Mouse (Mus musculus) hindbrain, embryonic 13.5 days (tissue): ENCODE results near the gene Igsf11. TPM values are rescaled to one million over a fixed set of nuclear protein-coding genes. Genes with fewer than 3 reads are reported as not detected.
A peak's percentile ranks its signal among the peaks of the same experiment; 100 is the strongest.

ENCODE experiments used
- ATAC-seq: fragments of 200-750 bp; cut with Nextera tagmentation; 2 replicates; pipeline ENCODE4 v1.8.0; 2017; ENCODE audit warnings: moderate TSS enrichment; ENCODE audit not compliant: low FRiP score
- H3K27ac ChIP-seq: fragments of 300-500 bp; sonication (generic); 2 replicates; pipeline ENCODE4 v1.5.1; 2015; ENCODE audit warnings: inconsistent platforms, mild to moderate bottlenecking, moderate library complexity
- H3K27me3 ChIP-seq: fragments of 300-500 bp; sonication (generic); 2 replicates; pipeline ENCODE4 v1.6.1; 2015; ENCODE audit warnings: mild to moderate bottlenecking, inconsistent platforms
- H3K36me3 ChIP-seq: fragments of 300-500 bp; sonication (generic); 2 replicates; pipeline ENCODE4 v1.6.1; 2015; ENCODE audit warnings: mild to moderate bottlenecking, inconsistent platforms
- H3K4me1 ChIP-seq: fragments of 300-500 bp; sonication (generic); replicated peaks from 2 replicates; pipeline ENCODE4 v1.6.1; 2015; ENCODE audit warnings: inconsistent platforms
- H3K4me2 ChIP-seq: fragments of 300-500 bp; sonication (generic); 2 replicates; pipeline ENCODE4 v1.6.1; 2015; ENCODE audit warnings: inconsistent platforms, mild to moderate bottlenecking, moderate library complexity
- H3K4me3 ChIP-seq: fragments of 300-500 bp; sonication (generic); 2 replicates; pipeline ENCODE4 v1.5.1; 2015; ENCODE audit warnings: mild to moderate bottlenecking, inconsistent platforms
- H3K9ac ChIP-seq: fragments of 300-500 bp; sonication (generic); 2 replicates; pipeline ENCODE4 v1.6.1; 2015; ENCODE audit warnings: mild to moderate bottlenecking, inconsistent platforms
- H3K9me3 ChIP-seq: fragments of 300-500 bp; sonication (generic); 2 replicates; pipeline ENCODE4 v1.6.1; 2016; ENCODE audit warnings: inconsistent platforms
- WGBS: fragments of 180-500 bp; shearing (Covaris S2); methylation state at CpG from one replicate; pipeline ENCODE4 v1.1.7; 2015; 5-methylcytosine and 5-hydroxymethylcytosine counted together
- polyA plus RNA-seq: library from polyadenylated mRNA; unstranded; fragments of >200 nt; fragmentation: Nextera tagmentation; extraction: Ambion mirVana; gene quantifications from 2 replicates; pipeline ENCODE4 v1.2.1, GENCODE M21; 2015

The Igsf11 gene
- polyA plus RNA-seq, 1 experiment from 2014 or later: 4.5 TPM

DNA sequence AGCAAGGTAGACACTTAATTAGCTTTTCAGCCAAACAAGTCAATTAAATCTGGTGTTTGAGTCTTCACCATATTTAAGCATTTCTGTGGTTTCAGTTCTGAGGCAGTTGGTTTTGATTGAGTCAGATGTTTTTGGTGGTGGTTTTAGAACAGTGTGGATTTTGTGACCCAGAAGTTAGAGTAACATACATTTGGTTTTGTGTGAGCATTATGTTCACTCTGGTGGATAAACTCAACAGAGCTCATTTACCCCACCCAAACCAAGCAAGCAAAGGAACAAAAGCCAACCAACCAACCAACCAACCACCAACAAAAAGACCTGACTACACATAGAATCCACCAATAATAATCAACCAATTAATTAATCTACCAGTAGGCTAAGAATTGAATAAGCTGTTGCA lies 106.8 kb downstream of the Igsf11 start:
- Histone ChIP-seq H3K4me3 (no peak overlapping the region), H3K4me2 (no peak overlapping the region), H3K36me3 (no peaks in the 10 kb centered on the region), H3K9me3 (no peaks in the 10 kb centered on the region), H3K9ac (no peak overlapping the region), H3K27me3 (no peaks in the 10 kb centered on the region), H3K27ac (no peak overlapping the region), H3K4me1 (no peaks in the 10 kb centered on the region)
- no peak for ATAC-seq

DNA sequence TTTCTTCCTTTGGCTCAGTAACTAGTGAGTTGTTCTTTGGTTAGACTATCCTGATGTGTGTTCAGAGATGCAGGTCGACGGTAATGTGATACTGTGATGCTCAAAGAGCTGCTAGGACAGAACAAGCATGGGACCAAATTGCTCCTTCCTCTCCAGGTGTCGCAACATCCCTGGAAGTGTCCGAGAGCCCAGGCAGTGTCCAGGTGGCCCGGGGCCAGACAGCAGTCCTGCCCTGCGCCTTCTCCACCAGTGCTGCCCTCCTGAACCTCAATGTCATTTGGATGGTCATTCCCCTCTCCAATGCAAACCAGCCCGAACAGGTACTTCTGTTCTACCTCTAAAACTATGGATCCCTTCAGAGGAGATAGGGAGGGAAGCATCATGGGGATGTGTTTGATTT lies 114.5 kb downstream of the Igsf11 start:
- ATAC-seq: no peak
- Histone ChIP-seq H3K4me3 (no peak overlapping the region), H3K27me3 (no peaks in the 10 kb centered on the region), H3K9me3 (no peaks in the 10 kb centered on the region), H3K27ac (no peak overlapping the region), H3K9ac (no peak overlapping the region), H3K4me2 (no peak overlapping the region), H3K36me3 (no peaks in the 10 kb centered on the region), H3K4me1 (no peaks in the 10 kb centered on the region)
- 95% methylated on average over 7 of the region's 7 CpGs for WGBS

DNA sequence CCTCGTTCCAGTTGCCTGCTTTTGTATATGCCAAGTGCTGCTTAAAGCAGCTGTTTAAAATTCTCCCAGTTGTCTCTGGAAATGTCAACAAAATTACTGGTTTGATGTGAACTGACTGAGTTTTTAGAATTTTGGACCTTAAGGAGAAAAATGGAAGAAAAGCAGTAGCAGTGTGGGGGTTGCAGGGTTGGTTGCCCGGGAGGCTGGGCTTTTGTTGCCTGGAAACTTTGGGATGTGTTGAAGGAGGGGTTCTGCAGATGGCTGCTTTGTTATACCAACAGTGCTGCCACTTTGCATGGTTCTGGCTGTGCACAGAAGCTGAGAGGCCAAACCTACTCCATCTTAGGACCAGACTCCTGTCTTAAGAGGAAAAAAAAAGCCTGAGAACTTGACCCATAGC lies 127.0 kb downstream of the Igsf11 start:
- Histone ChIP-seq H3K9me3 (no peaks in the 10 kb centered on the region), H3K4me3 (no peak overlapping the region), H3K9ac (no peak overlapping the region), H3K4me1 (peaks cover 8% of the 10 kb centered on the region; the same call in 1 of the 2 replicates), H3K4me2 (no peak overlapping the region), H3K27me3 (no peaks in the 10 kb centered on the region), H3K36me3 (no peaks in the 10 kb centered on the region), H3K27ac (0 out of 2 replicates have a peak overlapping the region, but pooled peaks have one; percentile 23)
- peak; percentile 39; the same call in 1 of the 2 replicates for ATAC-seq
- 18% methylated on average over 2 of the region's 2 CpGs for WGBS

DNA sequence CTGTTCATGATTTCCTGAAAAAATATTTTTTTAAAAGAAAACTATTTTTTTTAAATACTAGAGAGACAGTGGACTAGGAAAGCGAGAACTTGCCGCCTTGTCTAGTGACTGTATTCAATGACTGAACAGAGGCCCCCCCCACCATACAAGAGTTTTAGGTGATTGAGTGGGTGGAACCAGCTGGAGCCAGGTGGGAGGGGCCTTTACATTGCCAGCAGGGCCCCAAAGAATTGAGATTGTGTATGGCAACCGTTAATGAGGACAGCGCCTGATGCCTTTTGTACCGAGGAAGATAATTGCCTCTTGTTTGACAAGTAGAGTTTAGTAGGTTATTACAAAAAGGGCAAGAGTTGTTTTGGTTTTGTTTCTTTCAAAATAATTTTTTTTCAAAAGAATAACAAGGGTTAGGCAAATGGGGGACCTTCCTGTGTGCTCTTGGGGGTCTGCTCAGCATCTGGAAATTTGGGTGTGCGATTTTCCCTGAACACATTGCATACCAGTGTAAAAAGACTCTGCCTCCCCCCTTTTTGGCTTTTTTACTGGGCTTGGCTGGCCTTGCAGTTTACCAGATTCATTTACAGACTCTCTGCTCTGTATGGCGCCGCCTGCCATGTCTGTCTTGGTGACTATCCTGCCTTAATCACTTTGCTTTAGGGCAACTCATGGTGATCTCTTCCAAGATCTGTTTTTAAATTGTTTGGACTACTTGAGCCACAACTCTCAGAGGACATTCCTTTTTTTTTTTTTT lies 133.7 kb downstream of the Igsf11 start:
- H3K27me3 ChIP-seq: no peaks in the 10 kb centered on the region
- H3K36me3 ChIP-seq: no peaks in the 10 kb centered on the region
- no peak for ATAC-seq
- H3K4me1 ChIP-seq: no peaks in the 10 kb centered on the region
- no peak overlapping the region for H3K4me3 ChIP-seq
- WGBS: 44% methylated on average over 8 of the region's 8 CpGs
- no peak overlapping the region for H3K4me2 ChIP-seq
- H3K9ac ChIP-seq: no peak overlapping the region
- H3K27ac ChIP-seq: peak overlapping the region; percentile 45; the same call in 1 of the 2 replicates
- H3K9me3 ChIP-seq: no peaks in the 10 kb centered on the region

DNA sequence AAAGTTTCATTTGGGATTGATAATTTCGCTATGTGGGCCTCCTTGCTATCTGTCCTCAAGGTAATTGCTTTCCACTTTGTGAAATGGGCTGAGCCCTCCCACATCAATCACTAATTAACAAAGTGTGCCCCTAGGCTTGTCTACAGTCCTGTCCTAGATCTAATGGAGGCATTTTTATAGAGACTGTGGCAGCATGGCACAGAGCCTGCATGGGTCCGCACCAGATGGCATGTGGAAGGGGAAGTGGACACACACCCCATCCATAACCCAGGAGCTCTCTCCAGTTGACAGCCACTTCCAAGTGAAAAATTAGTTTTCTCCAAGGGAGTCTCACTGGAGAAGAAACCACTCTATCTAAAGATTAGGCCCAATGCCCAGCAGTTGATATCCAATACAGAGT lies 138.9 kb downstream of the Igsf11 start:
- no peak overlapping the region for H3K9ac ChIP-seq
- WGBS: 57% methylated on average over 2 of the region's 2 CpGs

DNA sequence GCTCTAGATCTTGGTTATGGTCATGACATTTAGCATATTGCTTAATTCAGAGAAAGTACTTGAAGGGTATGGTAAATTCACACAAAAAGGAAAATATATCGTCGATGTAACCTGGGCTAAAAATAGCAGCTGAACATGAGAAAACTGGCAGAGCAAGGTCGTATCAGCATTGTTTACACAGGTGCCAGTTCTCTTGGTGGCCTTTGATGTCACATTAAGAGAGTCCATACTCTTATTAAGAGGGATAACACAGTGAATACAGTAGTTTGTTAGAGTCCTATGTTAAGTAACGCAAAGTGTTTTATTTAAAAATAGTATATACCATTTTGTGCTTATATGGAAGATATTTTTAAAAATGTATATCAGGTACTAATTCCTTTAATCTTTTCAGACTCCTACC lies 144.8 kb downstream of the Igsf11 start:
- Histone ChIP-seq H3K4me3 (no peak overlapping the region), H3K27me3 (no peaks in the 10 kb centered on the region), H3K4me2 (no peak overlapping the region), H3K9me3 (no peaks in the 10 kb centered on the region), H3K36me3 (no peaks in the 10 kb centered on the region), H3K4me1 (no peaks in the 10 kb centered on the region), H3K27ac (no peak overlapping the region), H3K9ac (no peak overlapping the region)
- WGBS: 78% methylated on average over 4 of the region's 4 CpGs
- ATAC-seq: no peak

More for the DNA sequence above, 138.9 kb downstream of the Igsf11 start:
- no peaks in the 10 kb centered on the region for H3K36me3 ChIP-seq
- H3K4me3 ChIP-seq: no peak overlapping the region
- H3K9me3 ChIP-seq: no peaks in the 10 kb centered on the region
- no peak overlapping the region for H3K27ac ChIP-seq
- H3K4me2 ChIP-seq: no peak overlapping the region
- ATAC-seq: peak; percentile 88
- no peaks in the 10 kb centered on the region for H3K27me3 ChIP-seq
- H3K4me1 ChIP-seq: no peaks in the 10 kb centered on the region

DNA sequence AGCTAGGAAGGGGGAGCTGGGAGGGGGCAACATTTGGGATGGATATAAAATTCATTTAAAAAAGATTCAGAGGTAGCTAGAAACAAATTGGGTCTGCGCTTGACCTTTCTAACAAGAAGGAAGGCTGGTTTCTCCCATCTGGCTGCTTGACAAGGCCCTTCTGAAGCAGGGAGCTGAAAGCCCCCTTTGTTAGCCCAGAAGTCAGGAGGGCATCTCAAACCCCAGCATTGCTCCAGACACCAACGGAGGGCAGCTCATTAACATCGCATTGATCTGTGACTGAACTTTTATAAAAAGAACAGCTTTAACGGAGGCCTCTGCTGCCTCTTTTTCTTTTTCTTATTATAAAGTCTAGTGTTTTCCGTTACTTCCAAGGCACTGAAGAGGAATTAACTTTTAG lies 151.9 kb downstream of the Igsf11 start:
- H3K4me2 ChIP-seq: no peak overlapping the region
- no peak overlapping the region for H3K9ac ChIP-seq
- H3K36me3 ChIP-seq: no peaks in the 10 kb centered on the region
- ATAC-seq: no peak
- 0 out of 2 replicates have a peak, but pooled peaks cover 3% of the 10 kb centered on the region for H3K27me3 ChIP-seq
- H3K4me1 ChIP-seq: no peaks in the 10 kb centered on the region
- H3K4me3 ChIP-seq: no peak overlapping the region
- H3K27ac ChIP-seq: no peak overlapping the region
- 18% methylated on average over 5 of the region's 5 CpGs for WGBS
- H3K9me3 ChIP-seq: no peaks in the 10 kb centered on the region

DNA sequence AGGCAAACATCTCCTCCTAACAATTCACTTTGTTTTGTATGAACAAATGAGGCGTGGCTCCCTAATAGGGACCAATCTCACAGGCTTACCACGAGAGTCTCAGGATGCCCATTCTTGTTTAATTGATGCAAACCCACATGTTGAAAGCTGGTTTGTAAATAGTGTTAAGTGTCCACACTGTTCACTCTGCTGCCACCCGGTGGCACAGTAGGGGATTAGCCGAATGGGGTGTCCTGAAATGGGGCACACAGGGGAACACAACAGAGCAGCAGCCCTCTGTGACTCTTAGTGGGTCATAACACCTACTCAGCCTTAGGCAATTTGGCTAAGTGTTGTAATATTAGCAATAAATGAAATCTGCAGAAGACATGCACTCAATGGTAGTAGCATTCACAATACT lies 156.4 kb downstream of the Igsf11 start:
- no peaks in the 10 kb centered on the region for H3K4me1 ChIP-seq
- H3K27me3 ChIP-seq: peaks cover 7% of the 10 kb centered on the region; the same call in 1 of the 2 replicates
- 11% methylated on average over 4 of the region's 4 CpGs for WGBS
- no peak overlapping the region for H3K4me3 ChIP-seq
- H3K27ac ChIP-seq: no peak overlapping the region
- ATAC-seq: peak; percentile 68
- H3K36me3 ChIP-seq: no peaks in the 10 kb centered on the region
- H3K9ac ChIP-seq: no peak overlapping the region
- no peak overlapping the region for H3K4me2 ChIP-seq
- no peaks in the 10 kb centered on the region for H3K9me3 ChIP-seq

DNA sequence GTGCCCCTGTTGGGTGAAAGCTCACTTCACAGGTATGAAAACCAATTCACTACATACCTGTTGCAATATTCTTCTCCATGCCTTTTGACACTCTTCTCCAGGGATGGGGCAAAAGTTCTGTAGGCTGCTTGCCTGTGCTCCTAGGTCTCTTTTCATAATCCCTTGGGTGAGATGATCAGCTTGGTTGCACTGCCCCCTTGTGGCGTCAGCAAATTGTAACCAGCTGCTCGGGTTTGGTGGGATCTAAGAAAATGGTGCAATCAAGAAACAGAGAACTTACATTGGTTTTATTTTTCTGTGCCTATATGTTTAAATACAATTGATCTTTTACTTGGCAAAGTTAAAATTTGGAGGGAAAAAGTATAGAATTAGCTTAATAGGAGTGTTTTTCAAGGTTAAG lies 160.5 kb downstream of the Igsf11 start:
- Histone ChIP-seq H3K4me3 (no peak overlapping the region), H3K27me3 (peaks cover 4% of the 10 kb centered on the region; the same call in 1 of the 2 replicates), H3K4me1 (no peaks in the 10 kb centered on the region), H3K27ac (no peak overlapping the region), H3K9me3 (no peaks in the 10 kb centered on the region), H3K36me3 (no peaks in the 10 kb centered on the region), H3K9ac (no peak overlapping the region), H3K4me2 (no peak overlapping the region)
- no peak for ATAC-seq
- 1% methylated on average over 2 of the region's 2 CpGs for WGBS

DNA sequence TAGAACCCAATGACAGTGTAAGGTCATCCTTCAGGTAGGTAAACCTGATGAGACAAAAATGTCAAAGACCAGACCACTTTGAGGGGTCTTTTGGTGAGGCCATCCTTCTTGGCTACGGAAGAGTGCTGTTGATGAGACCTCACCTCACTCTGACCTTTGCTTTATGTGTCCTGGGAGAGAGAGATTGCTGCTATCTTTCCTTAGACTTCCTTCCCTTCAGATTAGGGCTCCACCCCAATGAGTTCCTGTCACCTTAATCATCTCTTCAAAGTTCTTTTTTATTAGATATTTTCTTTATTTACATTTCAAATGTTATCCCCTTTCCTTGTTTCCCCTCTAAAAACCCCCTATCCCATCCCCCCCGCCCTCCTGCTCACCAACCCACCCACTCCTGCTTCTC lies 161.3 kb downstream of the Igsf11 start:
- Histone ChIP-seq H3K27me3 (peaks cover 4% of the 10 kb centered on the region; the same call in 1 of the 2 replicates), H3K4me1 (no peaks in the 10 kb centered on the region), H3K4me3 (no peak overlapping the region), H3K9me3 (no peaks in the 10 kb centered on the region), H3K36me3 (no peaks in the 10 kb centered on the region), H3K9ac (no peak overlapping the region), H3K4me2 (no peak overlapping the region), H3K27ac (no peak overlapping the region)
- 82% methylated on average over 2 of the region's 2 CpGs for WGBS
- no peak for ATAC-seq

DNA sequence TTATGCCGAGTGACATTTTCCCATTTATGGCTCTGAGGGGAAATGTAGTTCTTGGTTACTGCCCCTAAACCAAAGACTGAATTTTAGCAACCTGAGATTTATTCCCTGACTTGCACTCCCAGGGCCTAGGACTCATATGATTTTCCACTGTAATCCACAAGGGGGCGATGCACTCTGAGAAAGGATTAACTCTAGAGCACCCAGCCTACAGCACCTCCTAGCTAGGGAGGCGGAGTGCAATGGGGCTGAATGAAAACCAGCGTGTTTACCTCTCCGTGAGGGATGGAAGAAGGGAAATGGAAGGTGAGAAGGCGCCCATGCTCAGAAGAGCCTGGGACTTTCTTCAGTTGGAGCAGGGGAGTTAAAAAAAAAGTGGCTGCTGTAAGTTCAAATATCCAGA lies 163.6 kb downstream of the Igsf11 start:
- H3K9ac ChIP-seq: no peak overlapping the region
- peaks cover 4% of the 10 kb centered on the region; the same call in 1 of the 2 replicates for H3K27me3 ChIP-seq
- 22% methylated on average over 6 of the region's 6 CpGs for WGBS
- H3K4me2 ChIP-seq: no peak overlapping the region
- ATAC-seq: no peak
- no peak overlapping the region for H3K4me3 ChIP-seq
- H3K36me3 ChIP-seq: no peaks in the 10 kb centered on the region
- no peaks in the 10 kb centered on the region for H3K4me1 ChIP-seq
- no peak overlapping the region for H3K27ac ChIP-seq
- no peaks in the 10 kb centered on the region for H3K9me3 ChIP-seq

DNA sequence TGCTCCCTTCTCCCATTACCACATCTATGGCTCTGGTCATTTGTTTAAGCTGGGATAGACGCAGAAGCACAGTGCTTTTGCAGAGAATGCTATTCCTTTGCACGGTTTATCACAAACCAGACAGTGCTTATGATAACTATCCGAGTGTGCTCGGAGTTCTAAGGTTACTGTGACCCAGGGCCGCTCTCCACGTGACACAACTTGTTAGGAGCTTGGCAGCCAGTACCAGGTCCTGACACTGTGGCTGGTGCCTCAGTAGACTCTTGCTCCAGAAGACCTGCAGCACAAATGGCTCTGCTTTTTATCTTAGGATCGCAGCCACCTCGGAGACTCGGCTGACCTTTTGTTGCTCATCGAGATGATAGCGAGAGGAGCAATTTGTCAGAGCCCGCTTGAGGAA lies 164.5 kb downstream of the Igsf11 start:
- Histone ChIP-seq H3K4me2 (no peak overlapping the region), H3K4me3 (no peak overlapping the region), H3K9me3 (no peaks in the 10 kb centered on the region), H3K9ac (no peak overlapping the region), H3K27ac (no peak overlapping the region), H3K4me1 (no peaks in the 10 kb centered on the region), H3K36me3 (no peaks in the 10 kb centered on the region), H3K27me3 (peaks cover 4% of the 10 kb centered on the region; the same call in 1 of the 2 replicates)
- WGBS: 74% methylated on average over 12 of the region's 12 CpGs
- no peak for ATAC-seq

DNA sequence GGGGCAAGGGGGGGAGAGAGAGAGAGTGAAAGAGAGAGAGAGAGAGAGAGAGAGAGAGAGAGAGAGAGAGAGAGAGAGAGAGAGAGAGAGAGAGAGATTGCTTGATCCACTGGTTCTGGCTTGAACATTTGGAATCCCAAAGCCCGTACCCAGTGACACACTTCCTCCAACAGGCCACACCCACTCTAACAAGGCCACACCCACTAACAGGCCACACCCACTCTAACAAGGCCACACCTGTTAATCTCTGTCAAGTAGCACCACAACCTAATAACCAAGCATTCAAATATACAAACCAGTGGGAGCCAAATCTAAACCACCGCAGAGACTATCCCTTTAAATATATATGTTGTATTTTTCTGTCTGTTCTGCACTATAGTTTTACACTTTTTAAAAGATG lies 166.4 kb downstream of the Igsf11 start:
- WGBS: 94% methylated on average over 2 of the region's 2 CpGs
- H3K9ac ChIP-seq: no peak overlapping the region
- H3K27me3 ChIP-seq: no peaks in the 10 kb centered on the region
- no peaks in the 10 kb centered on the region for H3K9me3 ChIP-seq
- no peaks in the 10 kb centered on the region for H3K36me3 ChIP-seq
- no peaks in the 10 kb centered on the region for H3K4me1 ChIP-seq
- no peak overlapping the region for H3K4me2 ChIP-seq
- ATAC-seq: no peak
- no peak overlapping the region for H3K4me3 ChIP-seq
- no peak overlapping the region for H3K27ac ChIP-seq
